Mouse (Mus musculus): ENCODE results near the gene Gm26602.

GRCm38 (mm10) chr10:79889386-79889785 is 21.3 kb upstream of the Gm26602 start:
- TF ChIP-seq ZC3H11A (IDR thresholded peaks at IDR 0.05; ENCODE audit: borderline replicate concordance, low read depth, low read length) (no peak), ZNF384 (IDR thresholded peaks at IDR 0.05; ENCODE audit: low read depth, low read length) (no peak), HCFC1 (IDR thresholded peaks at IDR 0.05; ENCODE audit: borderline replicate concordance, insufficient read depth, low read length) (no peak)

Data from ES-E14 (cell line).